Mouse (Mus musculus) neural tube, embryonic 10.5 days (tissue): ENCODE measurements around the gene Ankfy1.

Experiments
- DNase-seq: peaks from one replicate; pipeline ENCODE4 v3.0.0-alpha.2; 2017; ENCODE audit warnings: low spot score; ENCODE audit errors: extremely low spot score

Ankfy1 gene

GRCm38 (mm10) chr11:72792033-72792432, 102.2 kb downstream of the Ankfy1 start:
- DNase-seq, result no peak

GRCm38 (mm10) chr11:72795149-72795454, 105.3 kb downstream of the Ankfy1 start:
- DNase-seq, result no peak

GRCm38 (mm10) chr11:72795455-72796295, 105.9 kb downstream of the Ankfy1 start, which contains the start of the genes Cyb5d2 and Zzef1:
Gene Cyb5d2, minus strand, starts transcription at chr11:72796142.
Gene Zzef1, plus strand, starts transcription at chr11:72796226.
- peak; percentile 90 for DNase-seq

- DNase-seq, result no peak
Observed at GRCm38 (mm10) chr11:72796296-72796687, 106.5 kb downstream of the Ankfy1 start.

- DNase-seq, result no peak
Observed at GRCm38 (mm10) chr11:72796773-72797338, 107.0 kb downstream of the Ankfy1 start.

GRCm38 (mm10) chr11:72798112-72798511, 108.3 kb downstream of the Ankfy1 start:
- DNase-seq, result no peak

GRCm38 (mm10) chr11:72801182-72801581, 111.4 kb downstream of the Ankfy1 start:
- no peak for DNase-seq

- DNase-seq, result no peak
Observed at GRCm38 (mm10) chr11:72803038-72803437, 113.2 kb downstream of the Ankfy1 start.

GRCm38 (mm10) chr11:72804586-72804985, 114.8 kb downstream of the Ankfy1 start:
- no peak for DNase-seq

GRCm38 (mm10) chr11:72805232-72805631, 115.4 kb downstream of the Ankfy1 start:
- no peak for DNase-seq

GRCm38 (mm10) chr11:72806556-72806955, 116.8 kb downstream of the Ankfy1 start:
- DNase-seq, result no peak

- DNase-seq, result no peak
Observed at GRCm38 (mm10) chr11:72807992-72808391, 118.2 kb downstream of the Ankfy1 start.

GRCm38 (mm10) chr11:72813687-72814086, 123.9 kb downstream of the Ankfy1 start:
- DNase-seq, result no peak

- DNase-seq, result no peak
Observed at GRCm38 (mm10) chr11:72814188-72814587, 124.4 kb downstream of the Ankfy1 start.

GRCm38 (mm10) chr11:72816859-72817258, 127.1 kb downstream of the Ankfy1 start:
- no peak for DNase-seq

- no peak for DNase-seq
Observed at GRCm38 (mm10) chr11:72818067-72818466, 128.3 kb downstream of the Ankfy1 start.

GRCm38 (mm10) chr11:72821041-72821440, 131.2 kb downstream of the Ankfy1 start:
- no peak for DNase-seq
